Mouse (Mus musculus) fibroblast of lung, adult 2 months (primary cell): ENCODE measurements at regions not wholly inside any gene's neighbourhood (a gene's known extent, or its start where the extent isn't known, plus 50 kb on each side); places are given as distances from the start of the nearest gene placed in this dataset.

Source experiments
- DNase-seq: peaks from one replicate; pipeline ENCODE4 v3.0.0-alpha.2; 2011; ENCODE audit warnings: low read depth

DNA sequence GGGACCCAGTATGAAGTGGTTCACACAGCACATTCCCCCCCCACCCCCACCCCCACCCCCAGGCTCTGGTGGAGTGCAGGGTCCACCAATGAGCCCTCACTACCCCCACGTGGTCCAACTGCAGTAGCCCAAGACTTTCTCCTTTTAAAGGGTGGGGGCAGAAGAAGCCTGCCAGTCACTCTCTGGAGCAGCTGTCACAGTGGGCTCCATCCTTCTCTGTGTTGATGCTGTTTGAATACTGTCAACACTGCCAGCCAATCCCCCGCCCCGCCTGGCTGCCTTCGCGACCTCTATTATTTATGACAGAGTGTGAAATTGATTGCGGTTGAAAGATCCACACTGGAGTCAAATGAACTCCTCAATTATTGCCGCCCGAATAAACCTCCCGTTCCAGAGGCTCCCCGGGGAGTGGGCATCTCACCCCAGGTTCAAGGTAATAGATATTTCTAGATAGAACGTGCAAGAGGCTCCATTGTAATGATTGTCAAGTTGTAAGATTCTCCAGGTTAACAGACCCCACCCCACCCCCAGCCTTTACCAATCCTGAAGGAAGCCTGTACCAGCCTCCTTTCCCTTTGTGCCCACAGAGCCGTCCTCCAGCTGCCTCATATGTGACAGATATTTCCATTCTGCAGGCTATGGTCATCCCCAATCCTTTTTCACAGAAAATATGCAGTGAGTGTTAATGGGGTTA is 181.7 kb upstream of the Kdm8 start:
- no peak for DNase-seq

DNA sequence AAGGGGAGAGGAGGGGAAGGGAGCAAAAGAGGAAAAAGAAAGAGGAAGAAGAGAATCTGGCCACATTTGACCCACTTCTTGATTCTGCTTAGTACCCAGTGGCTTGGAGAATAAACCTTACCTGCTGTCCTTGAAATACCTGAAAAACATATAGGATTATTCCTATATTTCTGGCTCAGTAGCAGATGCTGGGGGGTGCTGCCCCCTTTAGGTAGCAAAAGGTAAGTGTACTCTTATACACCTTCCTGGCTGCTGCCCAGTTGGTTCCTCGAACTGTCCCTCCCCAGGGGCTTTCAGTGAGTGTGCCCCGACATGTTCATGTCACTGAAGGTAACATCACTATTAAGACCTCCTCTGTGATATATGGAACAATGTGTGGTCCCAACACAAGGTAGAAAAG is 180.7 kb upstream of the Kdm8 start:
- no peak for DNase-seq

DNA sequence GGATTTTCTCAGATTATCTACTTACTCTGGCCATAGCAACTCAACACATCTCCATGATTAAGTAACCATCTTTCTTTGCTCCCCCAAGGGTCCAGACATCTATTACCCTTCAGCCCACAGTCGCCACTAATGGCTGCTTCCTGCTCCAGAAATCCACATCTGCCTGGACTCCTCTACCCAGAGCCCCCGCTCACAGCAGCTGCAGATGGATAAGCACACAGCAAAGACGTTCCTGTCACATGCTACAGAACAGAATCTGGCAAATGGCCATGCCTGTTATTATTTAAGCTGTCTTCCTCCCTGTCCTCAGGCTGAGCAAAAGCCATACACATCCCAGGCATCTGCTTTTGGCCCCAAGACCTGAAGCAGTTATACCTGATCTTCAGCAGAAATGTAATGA is 173.8 kb upstream of the Kdm8 start:
- DNase-seq = no peak

GRCm38 (mm10) chr7:125271356-125271755 is 173.1 kb upstream of the Kdm8 start:
- DNase-seq = no peak

DNA sequence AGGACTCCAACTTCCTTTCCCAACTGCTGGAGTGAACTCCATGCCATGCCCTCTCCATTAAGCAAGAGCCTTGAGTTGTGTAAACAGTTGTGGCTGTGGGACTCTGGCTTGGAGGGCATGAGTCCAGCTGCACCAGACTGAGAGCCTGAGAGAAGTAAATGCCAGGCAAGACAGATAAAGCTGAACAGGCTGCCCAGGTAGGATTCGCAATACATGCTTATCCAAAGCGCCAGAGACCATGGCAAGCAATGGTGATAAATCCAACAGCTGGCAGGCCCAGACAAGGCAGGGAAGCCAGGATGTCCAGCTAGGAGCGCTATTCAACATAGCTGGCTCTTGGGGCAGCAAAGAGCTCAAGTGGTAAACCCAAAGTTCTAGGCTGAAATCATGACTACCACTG is 163.1 kb upstream of the Kdm8 start:
- DNase-seq = no peak

DNA sequence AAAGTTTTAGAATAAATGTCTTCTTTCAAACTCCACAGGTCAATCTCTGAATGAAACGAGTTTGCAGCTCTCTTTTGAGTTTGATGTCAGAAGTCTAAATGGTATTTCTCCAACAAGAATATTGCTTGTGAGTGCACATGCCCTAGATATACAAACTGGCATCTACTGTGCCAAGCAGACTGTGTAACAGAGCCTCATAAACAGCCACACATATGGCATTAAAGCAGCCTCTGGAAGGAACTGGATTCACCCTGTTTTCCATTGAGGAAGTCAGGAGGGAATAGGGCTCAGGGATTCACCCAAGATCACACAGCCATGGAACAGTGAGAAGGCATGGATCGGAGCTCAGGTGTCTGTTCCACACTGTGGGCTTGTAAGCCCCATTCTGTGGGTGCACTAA is 149.2 kb upstream of the Kdm8 start:
- DNase-seq = no peak

DNA sequence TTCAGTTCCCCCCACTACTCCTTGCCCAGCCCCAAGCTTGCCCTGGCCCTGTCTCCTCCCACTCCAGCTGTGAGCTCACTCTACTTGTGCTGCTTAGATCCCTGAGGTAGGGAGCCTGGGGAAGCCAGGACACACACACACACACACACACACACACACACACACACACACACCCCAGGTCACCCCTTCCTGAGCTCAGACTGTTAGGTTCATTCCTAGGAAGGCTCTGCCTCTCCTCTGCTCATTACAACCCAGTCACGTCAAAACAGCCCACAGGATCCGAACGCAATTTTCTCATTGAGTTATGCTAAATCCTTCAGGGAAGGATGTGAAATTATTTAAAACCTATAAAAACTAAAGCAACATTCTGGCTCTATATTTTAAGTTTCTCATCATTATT is 136.0 kb upstream of the Kdm8 start:
- no peak for DNase-seq

GRCm38 (mm10) chr7:125310971-125311370 is 133.5 kb upstream of the Kdm8 start:
- DNase-seq = no peak

DNA sequence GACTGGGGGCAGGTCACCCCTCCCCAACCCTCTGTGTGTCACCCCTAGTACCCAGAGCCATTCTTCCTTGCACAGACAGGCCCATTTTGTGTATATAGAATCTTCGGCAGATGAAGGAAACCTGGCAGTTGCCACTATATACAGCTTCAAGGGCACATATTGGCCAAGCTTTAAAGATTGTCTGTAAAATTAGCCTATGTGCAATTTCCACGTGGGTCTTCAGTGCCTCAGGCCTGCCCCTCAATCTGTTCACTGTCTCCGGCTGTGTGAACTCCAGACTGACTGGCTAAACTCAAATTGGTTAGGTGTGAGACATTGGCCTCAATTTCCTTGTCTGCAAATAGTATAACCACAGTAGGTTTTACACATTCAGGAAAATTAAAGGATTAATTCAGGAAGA is 130.9 kb upstream of the Kdm8 start:
- DNase-seq = no peak

DNA sequence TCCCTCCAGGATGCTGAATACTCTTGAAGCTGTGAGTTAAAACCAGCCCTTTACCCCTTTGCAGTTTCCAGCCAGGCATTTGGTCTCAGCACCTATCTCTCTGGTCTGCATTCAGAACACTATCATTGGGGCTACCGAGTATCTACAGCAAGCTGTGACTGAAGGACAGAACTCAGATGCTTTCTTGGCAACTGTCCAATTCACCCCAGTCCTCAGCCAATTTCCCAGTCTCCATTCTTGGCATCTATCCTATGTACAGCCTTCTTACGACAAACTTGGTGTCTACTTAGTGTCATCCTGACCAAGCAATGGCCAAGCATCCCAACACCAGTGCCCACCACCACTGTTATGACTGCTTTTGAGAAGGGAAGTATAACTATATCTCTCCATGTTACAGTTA is 109.7 kb upstream of the Kdm8 start:
- no peak for DNase-seq

DNA sequence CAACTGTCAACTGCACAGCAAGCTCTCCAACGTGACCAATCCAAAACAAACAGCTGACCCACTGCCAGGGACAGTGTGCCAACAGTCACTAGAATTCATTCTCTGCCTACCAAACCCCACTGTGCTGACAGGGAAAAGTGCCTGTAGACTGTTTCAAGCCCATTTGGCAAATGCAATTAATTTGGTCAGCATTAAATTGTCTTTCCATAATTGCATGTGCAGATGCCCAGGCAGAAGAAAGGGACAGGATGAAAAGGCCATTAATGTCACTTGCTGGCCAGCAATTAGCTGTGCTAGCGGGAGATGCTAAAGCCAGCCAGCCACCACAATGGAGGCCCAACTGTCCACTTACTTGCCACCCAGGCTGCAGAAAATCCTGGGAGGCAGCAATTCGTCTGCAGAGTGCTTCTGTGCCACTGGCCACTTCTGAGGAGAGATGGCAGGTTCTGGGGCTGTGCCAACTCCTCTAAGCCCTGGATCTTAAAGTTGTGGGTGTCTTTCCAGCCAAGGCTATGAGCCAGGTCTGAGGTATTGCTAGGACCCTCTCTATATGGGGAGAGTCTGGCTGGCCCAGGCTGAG is 108.8 kb upstream of the Kdm8 start:
- no peak for DNase-seq

DNA sequence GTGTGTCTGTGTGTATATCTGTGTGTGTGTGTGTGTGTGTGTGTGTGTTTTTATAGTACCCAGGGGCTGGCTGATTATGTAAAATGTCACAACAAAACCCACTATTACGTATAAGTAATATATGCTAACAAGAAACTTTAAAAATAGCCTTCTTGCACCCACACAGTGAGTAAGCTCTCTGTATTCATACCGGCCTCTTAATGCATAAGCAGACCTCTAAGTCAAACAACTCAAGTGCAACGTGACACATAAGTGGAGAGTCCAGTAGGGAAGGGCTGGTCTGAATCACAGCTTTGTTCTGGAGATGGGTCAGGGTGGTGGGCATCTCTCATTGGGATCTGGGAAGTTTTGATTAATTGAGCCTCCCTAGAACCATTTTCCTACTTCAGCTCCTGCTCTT is 107.7 kb upstream of the Kdm8 start:
- DNase-seq = no peak

DNA sequence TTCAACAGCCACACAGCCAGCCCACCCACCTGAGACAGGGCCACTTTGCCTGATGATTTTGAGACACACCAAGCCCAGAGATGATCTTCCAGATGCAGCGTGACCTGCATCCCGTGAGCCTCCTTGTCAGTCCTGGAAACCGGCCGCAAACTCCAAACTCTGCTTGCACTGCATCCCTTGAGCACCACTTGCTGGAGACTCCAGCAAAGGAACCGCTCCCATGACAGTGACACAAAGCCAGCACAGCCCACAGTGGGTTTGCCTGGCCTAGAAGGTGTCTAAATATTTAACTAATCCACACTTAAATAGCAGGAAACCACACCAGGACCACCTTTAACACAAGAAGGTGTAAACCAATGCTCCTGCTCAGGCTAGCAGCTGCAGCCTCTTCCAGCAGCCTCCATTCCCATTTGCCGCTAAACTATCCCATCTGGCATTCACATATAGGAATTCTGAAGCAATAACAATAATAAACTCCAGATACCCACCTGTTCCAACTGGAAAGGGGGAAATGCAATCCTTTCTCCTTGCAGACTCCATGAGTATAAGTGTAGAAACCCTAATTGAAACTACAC is 106.2 kb upstream of the Kdm8 start:
- no peak for DNase-seq

GRCm38 (mm10) chr7:125340326-125340905 is 104.1 kb upstream of the Kdm8 start:
- no peak for DNase-seq

- no peak for DNase-seq
These were observed 94.9 kb upstream of the Kdm8 start for GRCm38 (mm10) chr7:125349606-125350005.

GRCm38 (mm10) chr7:125354211-125354610 is 90.3 kb upstream of the Kdm8 start:
- DNase-seq = no peak

GRCm38 (mm10) chr7:125354956-125355355 is 89.5 kb upstream of the Kdm8 start:
- DNase-seq = no peak

GRCm38 (mm10) chr7:125358016-125358415 is 86.5 kb upstream of the Kdm8 start:
- DNase-seq = no peak

DNA sequence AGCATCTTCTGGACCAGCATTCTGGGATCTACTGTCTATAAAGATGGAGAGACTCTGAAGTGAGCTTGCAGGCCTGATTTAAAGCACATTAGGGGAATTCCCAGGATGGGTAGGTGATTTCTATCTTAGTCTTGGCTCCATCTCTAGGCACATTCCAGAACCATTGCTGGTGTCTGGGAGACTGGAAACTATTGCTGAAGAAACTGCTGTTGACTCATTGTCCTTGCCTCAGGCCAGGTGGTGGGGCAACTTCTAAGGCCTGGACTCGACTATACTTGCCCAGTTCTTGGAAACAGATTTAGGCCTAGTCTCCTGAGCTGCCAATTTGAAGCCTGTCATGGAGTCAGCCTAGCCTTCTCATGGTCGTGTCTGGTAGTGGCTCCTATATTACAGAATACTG is 61.5 kb upstream of the Kdm8 start:
- DNase-seq = no peak

GRCm38 (mm10) chr7:125384171-125384570 is 60.3 kb upstream of the Kdm8 start:
- DNase-seq = no peak

- no peak for DNase-seq
These were observed 51.9 kb upstream of the Kdm8 start for GRCm38 (mm10) chr7:125392536-125392935.

GRCm38 (mm10) chr7:125393228-125393627 is 51.2 kb upstream of the Kdm8 start:
- no peak for DNase-seq

- peak; percentile 53 for DNase-seq
These were observed 50.7 kb upstream of the Kdm8 start for GRCm38 (mm10) chr7:125393654-125394346.
